Mouse (Mus musculus) cerebellum, adult (tissue): ENCODE data around the gene Tmem233.

Source experiments
- ATAC-seq: cut with Nextera tagmentation; 2 replicates; pipeline ENCODE4 v1.9.2; 2017; ENCODE audit warnings: mild to moderate bottlenecking, moderate library complexity, mixed read lengths; ENCODE audit not compliant: insufficient number of reproducible peaks, low FRiP score, low TSS enrichment

Gene Tmem233

GRCm38 (mm10) chr5:116083081-116083480 is at the start of gene Tmem233:
Gene Tmem233, minus strand, starts transcription at chr5:116083244.
- ATAC-seq, result no peak

- ATAC-seq, result peak; percentile 56; the same call in 1 of the 2 replicates
Measured at GRCm38 (mm10) chr5:116123344-116123743, 40.3 kb upstream of the Tmem233 start.

DNA sequence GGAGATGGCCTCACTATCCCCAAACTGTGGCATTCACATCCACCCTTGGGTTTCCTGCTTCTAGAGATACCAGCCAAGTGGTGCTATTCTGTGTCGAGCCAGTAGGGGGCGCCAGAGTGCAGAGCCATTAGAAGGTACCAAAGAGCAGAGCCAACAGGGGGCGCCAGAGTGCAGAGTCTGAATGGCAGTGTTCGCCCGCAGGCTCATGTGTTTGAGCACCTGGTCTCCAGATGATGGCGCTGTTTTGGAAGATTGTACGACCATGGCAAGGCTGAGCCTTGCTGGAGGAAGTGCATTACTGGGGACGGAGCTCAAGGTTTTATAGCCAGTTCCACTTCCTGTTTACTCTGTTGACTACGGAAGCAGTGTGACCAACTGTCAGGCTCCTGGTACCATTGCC is 33.5 kb upstream of the Tmem233 start:
- no peak; the same call in 1 of the 2 replicates for ATAC-seq

DNA sequence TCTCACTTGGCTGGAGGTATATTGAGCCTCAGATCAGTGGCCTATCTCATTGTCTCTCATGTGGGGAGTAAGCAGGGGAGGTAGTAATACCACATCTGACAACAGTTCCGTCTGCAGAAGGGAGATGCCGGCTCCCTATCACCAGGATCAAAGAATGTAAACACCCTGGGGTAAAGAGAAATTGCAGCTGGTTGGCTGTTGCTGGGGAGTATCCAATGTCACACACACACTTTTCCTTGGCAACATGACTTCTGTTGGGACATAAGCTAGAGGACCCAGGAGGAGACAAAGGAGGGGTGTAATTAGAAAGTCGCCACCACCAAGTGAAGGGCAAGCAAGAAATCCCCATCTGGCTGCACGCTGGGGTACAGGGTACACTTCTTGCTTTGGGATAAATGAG is 33.1 kb upstream of the Tmem233 start:
- no peak for ATAC-seq

DNA sequence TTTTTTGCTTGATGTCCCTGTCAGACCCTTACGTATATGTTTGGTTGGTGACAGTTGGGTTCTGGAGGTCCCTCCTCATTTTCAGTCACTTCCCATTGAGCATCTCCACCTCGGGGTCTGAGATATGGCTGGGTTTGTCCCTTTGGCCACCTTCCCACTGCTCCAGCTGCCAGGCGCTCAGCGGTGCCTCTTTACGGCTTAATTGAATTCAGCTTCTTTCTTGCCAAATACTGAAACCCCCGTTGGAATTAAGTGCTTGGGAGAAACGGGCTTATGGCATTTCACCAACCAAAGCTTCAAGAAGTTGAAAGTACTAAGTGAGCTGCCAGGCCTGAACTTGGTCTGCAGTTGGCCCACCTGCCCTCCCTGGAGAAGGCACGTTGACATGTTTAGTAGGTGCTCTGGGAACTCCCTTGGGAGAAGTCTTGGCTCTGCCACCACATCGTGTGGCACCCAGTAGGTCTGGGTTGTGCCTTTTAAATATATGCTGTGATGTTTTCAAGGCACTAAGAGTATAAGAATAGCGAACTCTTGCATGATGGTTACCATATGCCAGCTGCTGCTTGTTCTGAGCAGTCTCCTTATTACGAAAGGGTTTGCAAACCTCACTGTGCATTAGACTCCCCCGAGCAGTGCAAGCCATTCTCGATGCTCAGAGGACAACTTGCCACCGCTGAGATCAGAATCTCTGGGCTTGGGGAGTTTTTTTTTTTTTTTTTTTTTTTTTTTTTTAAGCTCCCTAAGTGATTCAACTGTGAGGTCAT is 32.2 kb upstream of the Tmem233 start:
- no peak for ATAC-seq

DNA sequence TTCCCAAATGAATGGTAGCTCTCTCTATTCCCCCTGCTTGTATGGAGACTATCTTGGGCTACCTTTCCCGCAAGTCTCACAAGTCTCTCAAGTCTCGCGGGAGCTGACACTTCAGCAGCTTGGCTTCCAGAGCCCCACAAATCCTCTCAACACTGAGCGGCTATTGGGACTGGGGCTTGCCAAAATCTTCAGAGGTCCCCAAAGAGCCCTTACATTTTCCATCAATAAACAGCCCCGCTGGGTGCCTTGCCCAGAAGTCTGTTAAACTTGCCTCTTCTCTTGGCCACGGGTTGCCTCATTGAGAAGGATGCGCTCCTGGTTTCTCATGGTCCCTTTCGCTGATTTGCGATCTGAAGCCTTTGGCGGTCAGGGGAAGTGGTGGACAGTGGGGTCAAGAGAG is 25.6 kb upstream of the Tmem233 start:
- no peak for ATAC-seq

DNA sequence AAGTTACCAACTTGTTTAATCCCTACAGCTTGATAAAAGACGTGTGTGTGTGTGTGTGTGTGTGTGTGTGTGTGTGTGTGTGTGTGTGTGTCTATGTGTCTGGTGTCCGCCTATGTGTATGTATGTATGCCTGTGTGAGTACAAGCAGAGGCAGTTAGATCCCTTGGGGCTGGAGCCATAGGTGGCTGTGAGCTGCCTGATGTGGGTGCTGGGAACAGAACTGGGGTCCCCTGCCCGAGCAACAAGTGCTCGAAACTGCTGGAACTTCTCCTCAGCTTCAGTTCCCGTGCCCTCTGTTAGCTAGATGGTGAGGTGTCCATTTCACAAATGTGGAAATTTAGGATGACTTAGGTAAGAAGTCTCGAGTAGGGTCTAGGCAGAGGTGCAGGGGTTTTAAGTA is 1.2 kb upstream of the Tmem233 start:
- no peak for ATAC-seq

DNA sequence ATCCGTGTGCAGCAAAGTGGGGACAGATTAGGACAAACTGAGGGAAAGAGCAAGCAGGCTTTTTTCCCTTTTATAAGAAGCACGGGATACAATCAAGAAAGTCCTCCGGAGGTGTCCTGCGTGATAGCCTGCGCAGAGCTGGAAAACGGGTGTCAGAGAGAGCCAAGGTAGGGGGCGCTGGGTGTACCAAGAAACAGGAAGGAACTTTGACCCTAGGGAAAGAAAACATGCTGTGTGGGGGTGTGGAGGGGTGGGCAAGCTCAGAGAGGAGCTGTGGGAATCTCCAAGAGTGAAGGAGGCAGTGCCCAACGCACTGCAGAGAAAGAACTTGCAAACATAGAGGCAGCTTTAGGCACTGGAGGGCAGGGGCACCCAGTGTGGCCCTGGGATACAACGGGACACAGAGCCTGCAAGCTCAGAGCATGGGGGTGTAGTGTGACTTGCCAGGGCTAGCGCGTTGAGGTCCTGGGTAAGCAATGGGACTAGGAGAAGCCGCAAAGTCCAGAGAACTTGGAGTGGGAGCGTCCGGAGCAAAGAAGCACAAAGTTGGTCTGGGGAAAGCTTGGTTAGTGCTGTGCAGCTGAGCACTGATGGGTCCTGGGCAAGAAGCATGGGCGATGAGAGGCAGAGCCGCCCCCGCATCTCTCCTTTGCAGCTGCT is 673 bp downstream of the Tmem233 start:
- no peak for ATAC-seq

DNA sequence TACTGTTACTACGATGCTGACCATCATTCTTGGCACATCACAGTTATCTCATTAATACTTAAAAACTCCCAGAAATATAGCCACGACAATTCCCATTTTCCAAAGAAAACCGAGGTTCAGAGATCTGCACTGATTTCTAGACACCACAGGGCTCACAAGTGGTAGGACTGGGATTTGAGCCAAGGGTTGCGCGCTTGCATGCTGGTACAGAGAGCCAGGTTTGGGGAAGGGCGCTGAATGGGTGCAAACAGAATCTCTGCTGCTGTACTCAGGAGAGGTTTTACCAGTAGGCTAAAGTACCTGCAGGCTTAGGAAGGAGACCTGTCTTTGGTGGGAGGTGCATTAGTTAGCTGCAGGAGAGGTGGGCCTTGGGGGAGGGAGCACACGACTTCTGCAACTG is 1.4 kb downstream of the Tmem233 start:
- ATAC-seq, result no peak

- no peak for ATAC-seq
Measured at GRCm38 (mm10) chr5:116080736-116081135, 2.3 kb downstream of the Tmem233 start.

DNA sequence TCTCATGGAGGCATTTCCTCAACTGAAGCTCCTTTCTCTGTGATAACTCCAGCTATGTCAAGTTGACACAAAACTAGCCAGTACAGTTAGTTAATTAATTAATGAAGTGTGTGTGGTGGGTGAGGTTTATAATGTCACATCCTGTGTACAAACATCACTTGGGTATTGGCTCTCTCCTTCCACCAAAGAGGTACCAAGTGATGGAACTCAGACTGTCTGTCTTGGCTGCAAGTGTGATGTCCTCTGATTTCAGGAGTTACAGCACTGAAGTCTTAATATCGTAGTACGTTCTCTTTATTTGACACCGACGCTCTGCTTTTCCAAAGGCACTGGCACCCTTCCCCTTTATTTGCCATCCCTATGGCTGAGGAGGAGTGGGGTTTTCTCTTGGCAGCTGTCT is 13.4 kb downstream of the Tmem233 start:
- no peak for ATAC-seq

DNA sequence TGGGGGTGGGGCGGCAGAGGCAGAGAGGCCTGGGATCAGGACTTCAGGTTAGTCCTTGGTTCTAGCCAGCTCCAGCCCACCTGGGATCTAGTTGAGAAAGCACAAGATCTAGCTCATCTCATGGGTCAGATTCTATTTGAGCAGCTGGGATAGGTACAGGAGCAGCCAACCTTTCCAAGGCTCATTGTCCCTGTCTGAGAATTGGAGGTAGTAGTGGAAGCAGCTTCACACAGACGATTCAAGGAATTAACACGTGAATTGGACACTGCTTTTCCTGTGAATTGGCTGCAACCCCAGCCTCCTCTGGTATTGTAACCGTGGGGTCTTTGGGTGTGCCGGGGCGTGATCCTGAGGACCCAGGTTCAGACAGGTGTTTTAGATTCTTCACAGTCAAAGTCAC is 30.2 kb downstream of the Tmem233 start:
- no peak for ATAC-seq

- ATAC-seq, result no peak
Measured at GRCm38 (mm10) chr5:116052171-116052570, 30.9 kb downstream of the Tmem233 start.

DNA sequence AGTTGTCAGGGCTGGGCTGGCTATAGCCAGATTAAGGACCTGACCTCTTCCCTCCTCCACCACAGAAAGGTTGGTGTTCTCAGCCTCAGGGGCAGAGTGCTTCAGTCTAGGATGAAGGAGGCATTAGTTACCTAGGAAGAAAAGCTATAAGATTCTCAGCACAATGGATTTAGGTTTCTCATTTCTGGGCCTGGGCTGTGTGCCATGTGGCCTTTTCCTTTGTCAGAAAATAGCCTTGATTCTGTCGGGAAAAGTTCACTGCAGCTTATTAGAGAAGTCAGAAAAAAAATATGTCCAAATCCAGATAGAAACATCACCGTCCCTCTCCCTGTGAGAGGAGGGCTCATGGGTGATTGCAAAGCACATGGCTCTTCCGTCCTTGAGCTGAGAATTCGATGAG is 33.2 kb downstream of the Tmem233 start:
- ATAC-seq, result no peak

DNA sequence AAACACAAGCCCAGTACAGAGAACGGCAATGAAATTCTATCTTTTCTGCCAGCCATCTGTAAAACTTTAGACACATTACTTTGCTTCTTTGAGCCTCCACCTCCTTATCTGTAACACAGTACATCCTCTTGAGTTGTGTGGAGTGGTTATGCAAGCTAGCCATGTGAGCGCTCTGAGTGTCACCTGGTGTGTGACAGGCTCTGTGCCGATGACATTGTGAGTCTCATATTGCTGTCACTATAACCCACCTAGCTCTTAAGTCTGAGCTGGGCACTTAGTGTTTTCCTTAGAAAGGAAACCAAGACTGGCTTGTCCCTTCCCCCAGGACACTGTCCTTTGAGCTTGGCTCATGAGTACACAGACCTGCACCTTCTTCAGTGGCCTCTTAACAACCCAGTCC is 34.7 kb downstream of the Tmem233 start:
- ATAC-seq, result no peak

- no peak for ATAC-seq
Measured at GRCm38 (mm10) chr5:116046246-116046645, 36.8 kb downstream of the Tmem233 start.

- ATAC-seq, result no peak
Measured at GRCm38 (mm10) chr5:116045581-116045980, 37.5 kb downstream of the Tmem233 start.

- no peak for ATAC-seq
Measured at GRCm38 (mm10) chr5:116042241-116042640, 40.8 kb downstream of the Tmem233 start.

DNA sequence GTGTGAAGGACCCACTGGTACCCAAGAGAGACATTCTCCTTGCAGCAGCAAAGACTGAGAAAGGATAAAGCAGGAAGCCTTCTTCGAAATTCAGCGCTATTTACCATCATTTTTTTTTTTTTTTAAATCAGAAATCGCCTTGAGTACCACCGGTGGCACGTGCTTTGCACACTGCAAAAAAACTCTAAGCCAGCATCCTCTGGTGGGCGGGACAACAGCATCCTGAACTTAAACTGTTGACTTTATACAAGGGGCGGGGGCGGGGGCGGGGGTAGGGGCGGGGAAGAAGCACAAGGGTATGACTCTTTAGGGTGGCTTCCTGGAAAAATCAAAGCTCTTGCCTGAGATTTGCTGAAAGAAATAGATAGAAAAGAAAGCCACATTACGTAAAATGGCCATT is 43.3 kb downstream of the Tmem233 start:
- no peak for ATAC-seq

DNA sequence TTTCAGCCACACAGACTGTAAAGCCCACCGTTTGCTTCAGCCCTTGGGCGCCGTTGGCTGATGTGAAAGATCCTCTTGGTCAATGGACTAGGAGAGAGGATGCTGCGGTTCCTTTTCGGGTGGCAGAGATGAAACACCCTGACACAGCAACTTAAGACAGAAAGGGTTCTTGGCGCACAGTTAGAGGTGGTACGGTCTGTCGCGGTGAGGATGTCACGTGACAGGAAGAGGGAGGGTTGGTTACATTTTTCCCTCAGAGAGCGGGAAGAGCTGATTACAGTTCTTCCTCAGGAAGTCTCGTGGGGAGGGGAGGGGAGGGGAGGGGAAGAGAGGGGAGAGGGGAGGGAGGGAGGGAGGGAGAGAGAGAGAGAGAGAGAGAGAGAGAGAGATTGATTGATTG is 45.3 kb downstream of the Tmem233 start:
- ATAC-seq, result no peak

DNA sequence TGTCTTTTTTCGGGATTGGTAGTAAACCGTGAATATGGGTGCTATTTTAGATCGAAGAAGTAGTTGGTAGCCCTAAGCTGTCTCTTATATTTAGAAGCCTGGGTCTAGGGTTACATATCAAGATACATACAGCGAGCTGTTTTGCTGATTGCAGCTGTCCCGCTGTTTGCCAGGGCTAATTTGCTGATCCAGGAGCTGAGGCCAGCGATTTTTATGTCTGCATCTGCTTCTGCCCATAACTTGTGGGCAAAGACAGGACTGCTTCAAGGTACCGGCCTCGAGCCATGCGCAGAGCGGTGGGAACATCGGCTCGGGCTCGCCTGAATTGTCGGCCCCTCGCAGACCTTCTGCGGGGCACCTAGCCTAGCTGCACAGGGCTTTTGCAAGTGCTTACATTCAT is 46.6 kb downstream of the Tmem233 start:
- no peak for ATAC-seq

DNA sequence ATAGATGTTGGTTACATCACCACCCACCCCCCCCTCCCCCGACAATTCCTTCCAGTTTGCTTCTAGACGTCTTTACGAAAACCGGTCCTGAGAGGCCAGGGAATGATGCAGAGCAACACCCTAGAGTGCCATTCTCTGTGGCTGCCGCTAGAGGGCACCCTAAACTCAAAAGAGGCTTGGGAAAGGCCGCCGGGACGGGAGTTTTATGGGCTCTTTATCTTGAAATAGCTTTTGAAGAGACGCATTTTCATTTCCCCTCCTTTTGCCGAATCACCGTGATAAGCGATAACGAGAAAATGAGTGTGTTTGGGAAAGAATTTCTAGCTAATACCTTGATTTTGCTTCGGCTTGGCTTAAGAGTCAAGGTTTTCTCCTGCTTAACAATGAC is 51.9 kb downstream of the Tmem233 start:
- no peak for ATAC-seq
